Mouse (Mus musculus) embryo, embryonic 11.5 days (tissue): ENCODE measurements around the gene Bmp7.

Experiments
- DNase-seq: peaks from one replicate; pipeline ENCODE4 v3.0.0-alpha.2; 2012; ENCODE audit warnings: low read depth, low spot score

Gene Bmp7

DNA sequence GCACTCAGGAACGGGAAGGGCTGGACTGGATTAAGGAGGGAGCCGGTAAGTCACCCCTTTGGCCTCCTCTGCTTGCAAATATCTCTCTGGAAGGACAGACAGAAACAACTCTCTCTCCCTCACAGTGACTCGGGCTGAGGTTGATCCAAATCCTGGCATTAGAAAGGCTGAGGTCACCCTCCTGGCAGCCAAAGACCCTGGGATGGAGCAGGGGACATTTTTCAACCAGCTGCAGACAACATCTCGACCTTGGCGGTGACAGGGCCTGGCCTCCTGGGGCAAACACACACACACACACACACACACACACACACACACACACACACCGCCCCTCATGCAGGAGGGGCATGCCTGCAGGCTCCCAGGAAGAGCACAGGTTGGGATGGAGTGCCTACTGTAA lies 29.0 kb downstream of the Bmp7 start:
- DNase-seq: no peak

DNA sequence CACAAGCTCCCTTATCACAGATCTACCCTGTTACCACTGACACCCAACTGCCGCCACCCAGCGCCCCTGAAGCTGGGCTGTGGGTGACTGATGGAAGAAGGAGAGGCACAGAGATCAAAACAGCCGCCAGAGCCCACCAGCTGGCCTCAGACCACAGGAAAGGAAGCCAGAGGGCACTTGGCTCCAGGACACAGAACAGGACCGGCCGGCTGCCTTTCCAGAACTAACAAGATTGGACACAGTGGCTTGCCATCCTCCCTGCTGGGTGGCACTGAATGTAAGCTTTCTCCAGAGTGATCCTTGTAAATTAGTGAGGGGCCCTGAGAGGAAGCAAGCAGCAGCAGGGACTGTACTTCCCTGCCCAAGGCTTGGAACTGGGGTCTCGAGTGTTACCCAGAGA lies 30.7 kb downstream of the Bmp7 start:
- no peak for DNase-seq

GRCm38 (mm10) chr2:172906146-172906545 lies 34.0 kb downstream of the Bmp7 start:
- no peak for DNase-seq

GRCm38 (mm10) chr2:172905057-172905456 lies 35.1 kb downstream of the Bmp7 start:
- no peak for DNase-seq

- no peak for DNase-seq
Measured at GRCm38 (mm10) chr2:172904614-172905013, 35.5 kb downstream of the Bmp7 start.

GRCm38 (mm10) chr2:172903523-172903922 lies 36.6 kb downstream of the Bmp7 start:
- DNase-seq: no peak

- DNase-seq: no peak
Measured at GRCm38 (mm10) chr2:172900954-172901701, 39.0 kb downstream of the Bmp7 start.

DNA sequence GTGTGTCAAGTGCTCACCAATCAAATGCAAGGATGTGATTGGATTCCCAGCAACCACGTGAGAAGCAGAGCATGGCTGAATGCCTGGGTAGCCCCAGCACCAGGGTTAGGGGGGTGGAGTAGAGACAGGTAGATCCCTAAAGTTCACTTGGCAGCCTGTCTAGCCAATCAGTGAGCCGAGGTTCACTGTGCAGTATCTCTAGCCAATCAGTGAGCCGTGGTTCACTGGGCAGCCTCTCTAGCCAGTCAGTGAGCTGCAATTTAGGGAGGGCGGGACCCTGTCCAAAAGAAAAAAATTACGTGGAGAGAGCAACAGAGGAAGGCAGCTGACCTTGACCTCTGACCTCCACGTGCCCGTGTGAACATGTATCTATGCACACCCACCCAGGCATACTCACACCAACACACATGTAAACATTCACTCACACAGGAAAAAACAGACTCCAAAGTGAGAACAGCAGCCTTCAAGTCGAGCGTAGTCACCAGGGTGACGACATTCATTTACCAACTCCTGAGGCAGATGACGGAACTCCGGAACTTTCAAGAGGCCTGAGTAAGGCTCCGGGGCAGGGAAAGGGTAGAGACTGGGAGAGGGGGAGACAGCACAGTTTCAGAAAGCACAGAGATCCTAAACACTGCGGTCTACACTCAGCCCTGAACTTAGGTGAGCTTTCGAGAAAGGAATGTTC lies 50.2 kb downstream of the Bmp7 start:
- DNase-seq: no peak

DNA sequence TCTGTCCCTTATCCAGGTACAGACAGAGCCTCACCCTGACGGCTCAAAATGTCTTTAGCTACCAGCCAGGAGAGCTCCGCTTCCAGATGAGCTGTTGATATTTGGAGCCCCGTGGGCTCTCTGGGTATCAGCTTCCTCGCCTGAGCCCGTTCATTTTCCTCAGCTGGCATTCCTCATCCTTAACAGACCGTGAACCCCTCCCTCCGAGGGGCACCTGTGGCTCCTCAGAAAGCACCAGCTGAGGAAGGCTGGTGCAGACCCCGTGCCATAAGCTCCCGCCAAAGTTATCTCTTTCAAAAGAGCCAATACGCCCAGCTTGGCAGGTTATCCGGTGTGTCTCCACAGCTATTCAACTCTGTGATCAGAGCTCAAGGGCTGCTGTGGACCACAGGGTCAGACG lies 50.9 kb downstream of the Bmp7 start:
- no peak for DNase-seq

DNA sequence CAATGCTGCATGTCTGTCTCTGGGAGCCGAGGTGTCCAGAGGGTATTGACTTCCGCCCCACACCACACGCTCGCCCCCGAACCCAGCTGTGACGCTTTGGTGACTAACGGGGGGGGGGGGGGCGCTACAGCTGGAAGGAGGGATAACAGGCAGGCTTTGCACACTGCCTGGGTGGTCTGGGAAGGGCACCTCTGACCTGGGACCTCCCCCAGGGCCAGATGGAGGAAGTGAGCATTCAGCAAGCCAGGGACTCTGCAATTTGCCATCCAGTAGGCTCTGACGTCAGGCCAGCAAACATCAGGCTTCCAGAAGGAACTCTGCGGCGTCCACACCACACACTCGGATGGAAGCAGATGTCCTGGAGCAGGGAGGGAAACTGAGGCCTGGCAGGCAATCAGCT lies 52.0 kb downstream of the Bmp7 start:
- DNase-seq: no peak

- DNase-seq: no peak
Measured at GRCm38 (mm10) chr2:172885861-172886260, 54.3 kb downstream of the Bmp7 start.

DNA sequence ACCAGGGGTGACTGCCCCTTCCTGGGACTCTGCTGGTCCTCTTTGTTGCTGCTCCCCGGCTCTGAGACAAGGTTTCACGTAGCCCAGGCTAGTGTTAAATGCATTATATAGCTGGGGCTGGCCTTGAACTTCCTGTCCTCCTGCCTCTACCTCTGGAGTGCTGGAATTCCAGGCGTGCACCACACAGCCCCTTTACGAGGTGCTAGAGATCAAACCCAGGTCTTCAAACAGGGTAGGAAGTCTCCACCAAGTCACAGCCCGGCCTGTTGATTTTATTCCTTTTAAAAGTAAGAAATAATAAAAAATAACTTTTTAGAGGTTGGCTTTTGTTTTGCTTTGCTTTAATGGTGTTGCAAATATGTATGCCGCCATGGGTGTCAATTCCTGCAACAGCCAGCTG lies 55.5 kb downstream of the Bmp7 start:
- DNase-seq: no peak

GRCm38 (mm10) chr2:172875201-172875600 lies 64.9 kb downstream of the Bmp7 start:
- DNase-seq: no peak

DNA sequence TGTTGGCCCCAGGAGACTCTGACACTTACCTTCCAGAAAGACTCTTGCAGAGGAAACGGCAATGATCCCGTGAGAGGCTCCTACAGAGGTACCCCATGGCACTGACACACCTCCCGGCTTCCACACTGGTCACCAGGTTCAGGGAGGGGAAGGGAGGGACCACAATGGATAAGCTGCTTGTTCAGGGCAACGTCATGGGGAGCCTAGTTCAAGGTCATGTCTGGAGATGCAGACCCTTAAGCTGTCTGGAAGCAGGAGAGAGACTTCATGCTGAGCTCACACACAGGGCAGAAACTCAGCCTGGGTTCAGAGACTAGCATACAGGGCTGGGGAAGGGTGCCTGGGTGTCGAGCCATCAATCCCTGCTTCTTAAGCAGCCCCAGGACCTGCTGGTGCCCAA lies 73.8 kb downstream of the Bmp7 start:
- no peak for DNase-seq

- no peak for DNase-seq
Measured at GRCm38 (mm10) chr2:172865165-172865564, 75.0 kb downstream of the Bmp7 start.

GRCm38 (mm10) chr2:172864566-172864965 lies 75.6 kb downstream of the Bmp7 start:
- DNase-seq: no peak

DNA sequence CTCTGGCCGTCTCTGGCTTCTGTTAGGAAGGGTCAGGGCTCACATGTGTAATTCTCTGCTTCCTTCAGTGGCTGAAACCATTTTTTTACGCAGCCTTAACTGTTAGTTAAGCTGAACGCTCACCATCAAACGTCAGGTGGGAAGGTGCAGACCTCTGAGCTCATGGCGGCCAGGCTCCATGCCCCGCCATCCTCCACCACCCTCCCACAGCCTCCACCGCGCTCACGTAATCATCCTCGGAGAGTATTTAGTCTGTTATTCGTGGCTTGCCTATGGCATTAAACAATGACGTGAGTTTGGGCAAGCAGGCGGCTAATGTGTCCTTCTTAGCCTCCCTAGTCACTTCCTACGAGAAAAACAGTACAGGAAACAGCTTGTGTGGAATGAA lies 76.7 kb downstream of the Bmp7 start:
- no peak for DNase-seq

DNA sequence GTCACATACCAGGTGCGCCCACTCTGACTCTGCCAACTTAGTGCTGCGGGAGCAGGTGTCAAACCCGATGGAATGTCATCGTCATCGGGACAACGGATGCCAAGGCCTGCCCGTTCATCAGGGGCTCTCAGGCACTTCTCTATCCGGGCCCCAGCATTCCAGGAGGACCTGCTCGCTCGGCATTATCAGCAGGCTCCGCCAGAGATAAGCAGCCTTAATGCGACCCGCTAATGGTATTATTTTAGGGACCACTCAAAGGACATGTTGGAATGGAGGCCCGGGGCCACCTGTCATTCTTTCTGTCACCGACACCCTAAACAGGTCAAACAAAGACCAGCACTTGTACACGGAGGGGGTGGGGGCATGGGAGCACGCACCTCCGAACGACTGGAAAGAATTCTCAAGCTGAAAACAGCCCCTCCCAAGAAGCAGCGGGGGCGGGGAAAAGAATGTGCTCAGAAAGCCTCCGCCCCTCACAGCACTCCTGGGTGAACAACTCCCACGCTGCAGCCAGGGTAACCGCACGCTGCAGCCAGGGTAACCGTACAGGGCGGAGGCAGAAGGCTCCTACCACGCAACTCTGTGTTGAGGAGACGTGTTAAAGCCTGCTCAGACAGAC lies 77.2 kb downstream of the Bmp7 start:
- no peak for DNase-seq

GRCm38 (mm10) chr2:172862424-172862823 lies 77.7 kb downstream of the Bmp7 start:
- no peak for DNase-seq

- no peak for DNase-seq
Measured at GRCm38 (mm10) chr2:172861590-172861989, 78.5 kb downstream of the Bmp7 start.

GRCm38 (mm10) chr2:172860593-172860992 lies 79.5 kb downstream of the Bmp7 start:
- DNase-seq: no peak

GRCm38 (mm10) chr2:172860104-172860503 lies 80.0 kb downstream of the Bmp7 start:
- no peak for DNase-seq

- no peak for DNase-seq
Measured at GRCm38 (mm10) chr2:172857048-172857447, 83.1 kb downstream of the Bmp7 start.
